ENCODE assay signal across 19 mouse cellular contexts in genomic region chr13:44509526-44510159, GRCm38 (mm10).
DNase-seq lines count a peak whose midpoint lies in the region; ATAC-seq and TF ChIP-seq lines count a peak whose summit lies in the region.
"Had no signal": no experiment of that assay in that cellular context is flagged by ENCODE, and none has a peak within 500 bp of the region (broad histone marks: within the 10 kb centered on the region; RNA-seq: fewer than 3 reads in every experiment).

No protein-coding gene starts in this region.

- no peak overlapping the region for H3K27ac ChIP-seq in hindbrain, embryonic 11.5 days (ENCODE audit: low read depth, low read length)
- no peak overlapping the region for H3K27ac ChIP-seq in hindbrain, embryonic 14.5 days
- 0 out of 2 replicates have a peak overlapping the region, but pooled peaks have one; percentile 2 for H3K27ac ChIP-seq in midbrain, embryonic 10.5 days (replicated peaks)
- no peak overlapping the region for H3K27ac ChIP-seq in midbrain, embryonic 14.5 days (replicated peaks; ENCODE audit: low read depth, low read length)
- no peak overlapping the region for H3K27ac ChIP-seq in embryonic facial prominence, embryonic 10.5 days (replicated peaks)
- no peak overlapping the region for H3K27ac ChIP-seq in forebrain, postnatal 0 days (ENCODE audit: low read depth, low read length)
- H3K27ac ChIP-seq: forebrain, embryonic 15.5 days; heart, embryonic 15.5 days; left cerebral cortex, adult 2 months; limb, embryonic 12.5 days; liver, embryonic 13.5 days; lung, embryonic 15.5 days; neural tube, embryonic 13.5 days had no signal

- ATAC-seq in hindbrain, embryonic 11.5 days (ENCODE audit: low FRiP score): no peak
- ATAC-seq in hindbrain, embryonic 14.5 days (ENCODE audit: low FRiP score): no peak
- ATAC-seq in midbrain, embryonic 14.5 days (ENCODE audit: low FRiP score, low TSS enrichment): no peak
- no peak for ATAC-seq in forebrain, postnatal 0 days
- ATAC-seq: forebrain, embryonic 15.5 days had no signal

- no peak overlapping the region for H3K4me3 ChIP-seq in hindbrain, embryonic 11.5 days (ENCODE audit: low read depth, low read length)
- H3K4me3 ChIP-seq in hindbrain, embryonic 14.5 days (replicated peaks; ENCODE audit: low read length): no peak overlapping the region
- no peak overlapping the region for H3K4me3 ChIP-seq in midbrain, embryonic 10.5 days
- H3K4me3 ChIP-seq in midbrain, embryonic 14.5 days (replicated peaks; ENCODE audit: low read depth, low read length): no peak overlapping the region
- H3K4me3 ChIP-seq in embryonic facial prominence, embryonic 10.5 days: no peak overlapping the region
- no peak overlapping the region for H3K4me3 ChIP-seq in forebrain, postnatal 0 days (ENCODE audit: low read depth, low read length)
- H3K4me3 ChIP-seq: forebrain, embryonic 15.5 days; heart, embryonic 15.5 days; left cerebral cortex, adult 2 months; limb, embryonic 12.5 days; liver, embryonic 13.5 days; lung, embryonic 15.5 days; neural tube, embryonic 13.5 days had no signal

- H3K4me1 ChIP-seq in hindbrain, embryonic 11.5 days (replicated peaks; ENCODE audit: control insufficient read depth, insufficient read depth, low read length): 0 out of 2 replicates have a peak, but pooled peaks cover 2% of the 10 kb centered on the region
- peaks cover 4% of the 10 kb centered on the region; the same call in 1 of the 2 replicates for H3K4me1 ChIP-seq in hindbrain, embryonic 14.5 days (replicated peaks; ENCODE audit: control insufficient read depth, insufficient read depth, low read length)
- peaks cover 43% of the 10 kb centered on the region for H3K4me1 ChIP-seq in midbrain, embryonic 10.5 days
- H3K4me1 ChIP-seq in midbrain, embryonic 14.5 days (ENCODE audit: control insufficient read depth, insufficient read depth, low read length): 0 out of 2 replicates have a peak, but pooled peaks cover 4% of the 10 kb centered on the region
- H3K4me1 ChIP-seq in embryonic facial prominence, embryonic 10.5 days: peaks cover 33% of the 10 kb centered on the region
- H3K4me1 ChIP-seq in forebrain, postnatal 0 days (ENCODE audit: insufficient read depth): no peaks in the 10 kb centered on the region
- H3K4me1 ChIP-seq: forebrain, embryonic 15.5 days; heart, embryonic 15.5 days; liver, embryonic 13.5 days had no signal

- H3K4me2 ChIP-seq in hindbrain, embryonic 11.5 days (replicated peaks; ENCODE audit: low read depth, low read length): no peak overlapping the region
- H3K4me2 ChIP-seq in hindbrain, embryonic 14.5 days (replicated peaks): no peak overlapping the region
- no peak overlapping the region for H3K4me2 ChIP-seq in midbrain, embryonic 14.5 days (ENCODE audit: low read length)
- H3K4me2 ChIP-seq in forebrain, postnatal 0 days (ENCODE audit: low read depth): no peak overlapping the region
- H3K4me2 ChIP-seq: forebrain, embryonic 15.5 days; heart, embryonic 15.5 days; limb, embryonic 12.5 days; liver, embryonic 13.5 days; lung, embryonic 15.5 days; neural tube, embryonic 13.5 days had no signal

- TF ChIP-seq CTCF in forebrain, postnatal 0 days (IDR thresholded peaks at IDR 0.05; ENCODE audit: low read depth): no peak

- no peaks in the 10 kb centered on the region for H3K9me3 ChIP-seq in hindbrain, embryonic 11.5 days (ENCODE audit: control insufficient read depth, low read length)
- H3K9me3 ChIP-seq in hindbrain, embryonic 14.5 days (ENCODE audit: control insufficient read depth, low read length): no peaks in the 10 kb centered on the region
- no peaks in the 10 kb centered on the region for H3K9me3 ChIP-seq in midbrain, embryonic 10.5 days (replicated peaks)
- H3K9me3 ChIP-seq in midbrain, embryonic 14.5 days (ENCODE audit: control insufficient read depth, low read length): no peaks in the 10 kb centered on the region
- H3K9me3 ChIP-seq in embryonic facial prominence, embryonic 10.5 days: no peaks in the 10 kb centered on the region
- no peaks in the 10 kb centered on the region for H3K9me3 ChIP-seq in forebrain, postnatal 0 days (ENCODE audit: low read length)
- H3K9me3 ChIP-seq: forebrain, embryonic 15.5 days; heart, embryonic 15.5 days; limb, embryonic 12.5 days; liver, embryonic 13.5 days; lung, embryonic 15.5 days; neural tube, embryonic 13.5 days had no signal

- no peaks in the 10 kb centered on the region for H3K36me3 ChIP-seq in hindbrain, embryonic 11.5 days (ENCODE audit: control insufficient read depth, insufficient read depth, low read length)
- no peaks in the 10 kb centered on the region for H3K36me3 ChIP-seq in hindbrain, embryonic 14.5 days (replicated peaks; ENCODE audit: control insufficient read depth, insufficient read depth)
- no peaks in the 10 kb centered on the region for H3K36me3 ChIP-seq in midbrain, embryonic 10.5 days
- H3K36me3 ChIP-seq in midbrain, embryonic 14.5 days (ENCODE audit: control insufficient read depth, insufficient read depth, low read length): no peaks in the 10 kb centered on the region
- no peaks in the 10 kb centered on the region for H3K36me3 ChIP-seq in embryonic facial prominence, embryonic 10.5 days (replicated peaks)
- no peaks in the 10 kb centered on the region for H3K36me3 ChIP-seq in forebrain, postnatal 0 days (ENCODE audit: insufficient read depth)
- H3K36me3 ChIP-seq: forebrain, embryonic 15.5 days; heart, embryonic 15.5 days; limb, embryonic 12.5 days; liver, embryonic 13.5 days; lung, embryonic 15.5 days; neural tube, embryonic 13.5 days had no signal

- peaks cover 4% of the 10 kb centered on the region; the same call in 1 of the 2 replicates for H3K27me3 ChIP-seq in hindbrain, embryonic 11.5 days (ENCODE audit: control insufficient read depth, insufficient read depth, low read length)
- H3K27me3 ChIP-seq in hindbrain, embryonic 14.5 days (ENCODE audit: control insufficient read depth, insufficient read depth, low read length): no peaks in the 10 kb centered on the region
- peaks cover 11% of the 10 kb centered on the region; the same call in 1 of the 2 replicates for H3K27me3 ChIP-seq in midbrain, embryonic 10.5 days (ENCODE audit: low read depth, poor library complexity, severe bottlenecking)
- no peaks in the 10 kb centered on the region for H3K27me3 ChIP-seq in midbrain, embryonic 14.5 days (ENCODE audit: control insufficient read depth, insufficient read depth, low read length)
- peaks cover 54% of the 10 kb centered on the region for H3K27me3 ChIP-seq in embryonic facial prominence, embryonic 10.5 days (replicated peaks; ENCODE audit: low read depth, poor library complexity, severe bottlenecking)
- no peaks in the 10 kb centered on the region for H3K27me3 ChIP-seq in forebrain, postnatal 0 days (ENCODE audit: insufficient read depth, low read length)
- H3K27me3 ChIP-seq: forebrain, embryonic 15.5 days; heart, embryonic 15.5 days; limb, embryonic 12.5 days; liver, embryonic 13.5 days; lung, embryonic 15.5 days had no signal

- 11% methylated on average over 11 of the region's 11 CpGs for WGBS in hindbrain, embryonic 11.5 days
- 16% methylated on average over 11 of the region's 11 CpGs for WGBS in hindbrain, embryonic 14.5 days
- 40% methylated on average over 11 of the region's 11 CpGs for WGBS in midbrain, embryonic 10.5 days
- WGBS in midbrain, embryonic 14.5 days: 40% methylated on average over 11 of the region's 11 CpGs
- 28% methylated on average over 11 of the region's 11 CpGs for WGBS in embryonic facial prominence, embryonic 10.5 days
- WGBS in forebrain, postnatal 0 days: 36% methylated on average over 11 of the region's 11 CpGs

- H3K9ac ChIP-seq in hindbrain, embryonic 11.5 days (ENCODE audit: low read depth, low read length): no peak overlapping the region
- H3K9ac ChIP-seq in hindbrain, embryonic 14.5 days: no peak overlapping the region
- no peak overlapping the region for H3K9ac ChIP-seq in midbrain, embryonic 14.5 days (replicated peaks; ENCODE audit: low read length)
- H3K9ac ChIP-seq in forebrain, postnatal 0 days: no peak overlapping the region
- H3K9ac ChIP-seq: forebrain, embryonic 15.5 days; heart, embryonic 15.5 days; limb, embryonic 12.5 days; liver, embryonic 13.5 days; lung, embryonic 15.5 days; neural tube, embryonic 13.5 days had no signal

- DNase-seq in hindbrain, embryonic 11.5 days (ENCODE audit: low spot score): peak; percentile 49
- no peak for DNase-seq in hindbrain, embryonic 14.5 days (ENCODE audit: low spot score)
- peak; percentile 23 for DNase-seq in midbrain, embryonic 10.5 days (ENCODE audit: low spot score)
- DNase-seq in midbrain, embryonic 14.5 days: no peak
- peak; percentile 48 for DNase-seq in embryonic facial prominence, embryonic 10.5 days (ENCODE audit: low spot score)
- peak; percentile 27 for DNase-seq in yolk sac, embryonic 10.5 days (ENCODE audit: low spot score)
- no peak for DNase-seq in forebrain, postnatal 0 days
- no peak for DNase-seq in right cerebral cortex, adult 2 months (ENCODE audit: low spot score in 2 of 2)
- DNase-seq: cerebellum, adult 2 months; heart, adult 18-20 months; liver, embryonic 13.5 days; right cerebral cortex, postnatal 25 days; thymus, postnatal 14 days had no signal

Comparison
In these comparisons a context has a peak if more than half of its experiments do, and no peak if none do; other contexts are left out.
1. DNase-seq: peak in hindbrain, embryonic 11.5 days (single experiment), midbrain, embryonic 10.5 days (single experiment), embryonic facial prominence, embryonic 10.5 days (single experiment) and yolk sac, embryonic 10.5 days (single experiment); none in hindbrain, embryonic 14.5 days (single experiment), midbrain, embryonic 14.5 days (single experiment), forebrain, postnatal 0 days (single experiment) and right cerebral cortex, adult 2 months (0 of 2).